ENCODE assay signal across 11 mouse cellular contexts in genomic region chr6:98797373-98797772, GRCm38 (mm10).
DNase-seq lines count a peak whose midpoint lies in the region; ATAC-seq and TF ChIP-seq lines count a peak whose summit lies in the region.
"Had no signal": no experiment of that assay in that cellular context is flagged by ENCODE, and none has a peak within 500 bp of the region (broad histone marks: within the 10 kb centered on the region; RNA-seq: fewer than 3 reads in every experiment).

No protein-coding gene starts in this region.

- H3K27ac ChIP-seq in gastrocnemius, adult 2 months: no peak overlapping the region
- H3K27ac ChIP-seq in lung, embryonic 14.5 days (ENCODE audit: low read depth): no peak overlapping the region
- H3K27ac ChIP-seq in stomach, postnatal 0 days (replicated peaks): no peak overlapping the region
- H3K27ac ChIP-seq: neural tube, embryonic 12.5 days had no signal

- no peak overlapping the region for H3K4me3 ChIP-seq in gastrocnemius, adult 2 months
- no peak overlapping the region for H3K4me3 ChIP-seq in lung, embryonic 14.5 days (ENCODE audit: low read depth, low read length)
- H3K4me3 ChIP-seq in stomach, postnatal 0 days (ENCODE audit: low read depth, low read length): no peak overlapping the region
- H3K4me3 ChIP-seq: neural tube, embryonic 12.5 days had no signal

- no peaks in the 10 kb centered on the region for H3K9me3 ChIP-seq in lung, embryonic 14.5 days (ENCODE audit: low read depth, low read length)
- no peaks in the 10 kb centered on the region for H3K9me3 ChIP-seq in stomach, postnatal 0 days (ENCODE audit: control insufficient read depth, low read length)
- H3K9me3 ChIP-seq: neural tube, embryonic 12.5 days had no signal

- 28% methylated on average over 6 of the region's 6 CpGs for WGBS in lung, embryonic 14.5 days
- 32% methylated on average over 6 of the region's 6 CpGs for WGBS in stomach, postnatal 0 days

- no peak for TF ChIP-seq CTCF in gastrocnemius, adult 2 months (IDR thresholded peaks at IDR 0.05)
- TF ChIP-seq CTCF in lung, embryonic 14.5 days (IDR thresholded peaks at IDR 0.05; ENCODE audit: low read depth): no peak
- no peak for TF ChIP-seq CTCF in stomach, postnatal 0 days (IDR thresholded peaks at IDR 0.05; ENCODE audit: low read depth)

- ATAC-seq in lung, embryonic 14.5 days (ENCODE audit: insufficient read depth): peak; percentile 94
- no peak; the same call in 1 of the 2 replicates for ATAC-seq in stomach, postnatal 0 days (ENCODE audit: low FRiP score, low TSS enrichment)
- ATAC-seq: CD4-positive, CD25-positive, alpha-beta regulatory T cell, adult 4 months had no signal

- H3K36me3 ChIP-seq in lung, embryonic 14.5 days (ENCODE audit: insufficient read depth): no peaks in the 10 kb centered on the region
- H3K36me3 ChIP-seq in stomach, postnatal 0 days (ENCODE audit: control insufficient read depth, insufficient read depth, low read length): no peaks in the 10 kb centered on the region
- H3K36me3 ChIP-seq: neural tube, embryonic 12.5 days had no signal

- no peaks in the 10 kb centered on the region for H3K27me3 ChIP-seq in lung, embryonic 14.5 days (ENCODE audit: insufficient read depth, low read length)
- H3K27me3 ChIP-seq in stomach, postnatal 0 days (ENCODE audit: control insufficient read depth, insufficient read depth, low read length): no peaks in the 10 kb centered on the region
- H3K27me3 ChIP-seq: neural tube, embryonic 12.5 days had no signal

- TF ChIP-seq EP300 in stomach, postnatal 0 days (optimal IDR thresholded peaks at IDR 0.05): peak; percentile 20

- peaks cover 6% of the 10 kb centered on the region; the same call in 1 of the 2 replicates for H3K4me1 ChIP-seq in lung, embryonic 14.5 days (ENCODE audit: insufficient read depth)
- no peaks in the 10 kb centered on the region for H3K4me1 ChIP-seq in stomach, postnatal 0 days (replicated peaks; ENCODE audit: control insufficient read depth, insufficient read depth)
- H3K4me1 ChIP-seq: neural tube, embryonic 12.5 days had no signal

- no peak overlapping the region for H3K4me2 ChIP-seq in lung, embryonic 14.5 days
- H3K4me2 ChIP-seq in stomach, postnatal 0 days (replicated peaks; ENCODE audit: low read depth): no peak overlapping the region
- H3K4me2 ChIP-seq: neural tube, embryonic 12.5 days had no signal

- intact Hi-C loops in gastrocnemius, adult 2 months (cut with DNase I): no loop called here
- intact Hi-C loops in left cerebral cortex, postnatal 10 days (cut with DNase I): no loop called here

- peak; percentile 17 for DNase-seq in gastrocnemius, adult 2 months
- DNase-seq in gastrocnemius, postnatal 10 days: no peak
- DNase-seq in left cerebral cortex, postnatal 10 days (ENCODE audit: extremely low spot score in 1 of 2, low spot score in 2 of 2): peak; percentile 23 to 43
- no peak for DNase-seq in left cerebral cortex, adult 18-20 months (ENCODE audit: low spot score in 2 of 2)
- DNase-seq in lung, embryonic 14.5 days: peak; percentile 90
- DNase-seq in stomach, postnatal 0 days (ENCODE audit: low spot score): no peak
- DNase-seq in layer of hippocampus, postnatal 25 days (ENCODE audit: extremely low spot score in 1 of 2, low spot score in 1 of 2): no peak
- no peak for DNase-seq in left cerebral cortex, adult 11 months (ENCODE audit: low spot score)
- DNase-seq: cerebellum, postnatal 10 days had no signal

- no peak overlapping the region for H3K9ac ChIP-seq in lung, embryonic 14.5 days
- H3K9ac ChIP-seq in stomach, postnatal 0 days (ENCODE audit: low read length): no peak overlapping the region
- H3K9ac ChIP-seq: neural tube, embryonic 12.5 days had no signal

Comparison
In these comparisons a context has a peak if more than half of its experiments do, and no peak if none do; other contexts are left out.
1. DNase-seq: peak in gastrocnemius, adult 2 months (single experiment), left cerebral cortex, postnatal 10 days (2 of 2) and lung, embryonic 14.5 days (single experiment); none in gastrocnemius, postnatal 10 days (single experiment), left cerebral cortex, adult 18-20 months (0 of 2), stomach, postnatal 0 days (single experiment), layer of hippocampus, postnatal 25 days (0 of 2) and left cerebral cortex, adult 11 months (single experiment).